Mouse (Mus musculus): Measurements from ENCODE around the gene Parl. TPM values are rescaled to one million over a fixed set of nuclear protein-coding genes. Genes with fewer than 3 reads are reported as not detected.

Gene Parl
- polyA plus RNA-seq, 1 experiment from 2014 or later: 109 TPM

GRCm38 (mm10) chr16:20248442-20249174, 53.6 kb downstream of the Parl start:
- no peaks in the 10 kb centered on the region for H3K9me3 ChIP-seq (ENCODE audit: control insufficient read depth, low read length)
- no peak overlapping the region for H3K4me3 ChIP-seq (ENCODE audit: low read depth, low read length)
- no peak for ATAC-seq (ENCODE audit: low FRiP score)
- 88% methylated on average over 9 of the region's 9 CpGs for WGBS
- no peaks in the 10 kb centered on the region for H3K36me3 ChIP-seq (ENCODE audit: control insufficient read depth, insufficient read depth, low read length)
- no peak overlapping the region for H3K4me2 ChIP-seq
- no peak overlapping the region for H3K27ac ChIP-seq (ENCODE audit: low read depth, low read length)
- no peak overlapping the region for H3K9ac ChIP-seq (ENCODE audit: low read length)
- DNase-seq (ENCODE audit: low spot score, missing footprints): no peak
- H3K4me1 ChIP-seq (ENCODE audit: control insufficient read depth, insufficient read depth, low read length): no peaks in the 10 kb centered on the region; the same call in 1 of the 2 replicates
- H3K27me3 ChIP-seq (ENCODE audit: control insufficient read depth, insufficient read depth, low read length): no peaks in the 10 kb centered on the region

- ATAC-seq (ENCODE audit: low FRiP score) (no peak), DNase-seq (ENCODE audit: low spot score, missing footprints) (no peak)
- Histone ChIP-seq H3K36me3 (ENCODE audit: control insufficient read depth, insufficient read depth, low read length) (no peaks in the 10 kb centered on the region), H3K27me3 (ENCODE audit: control insufficient read depth, insufficient read depth, low read length) (no peaks in the 10 kb centered on the region), H3K4me1 (ENCODE audit: control insufficient read depth, insufficient read depth, low read length) (no peaks in the 10 kb centered on the region; the same call in 1 of the 2 replicates), H3K4me3 (ENCODE audit: low read depth, low read length) (no peak overlapping the region), H3K9ac (ENCODE audit: low read length) (no peak overlapping the region), H3K27ac (ENCODE audit: low read depth, low read length) (no peak overlapping the region), H3K9me3 (ENCODE audit: control insufficient read depth, low read length) (no peaks in the 10 kb centered on the region), H3K4me2 (no peak overlapping the region)
These were observed 55.1 kb downstream of the Parl start for GRCm38 (mm10) chr16:20247103-20247502.

DNA sequence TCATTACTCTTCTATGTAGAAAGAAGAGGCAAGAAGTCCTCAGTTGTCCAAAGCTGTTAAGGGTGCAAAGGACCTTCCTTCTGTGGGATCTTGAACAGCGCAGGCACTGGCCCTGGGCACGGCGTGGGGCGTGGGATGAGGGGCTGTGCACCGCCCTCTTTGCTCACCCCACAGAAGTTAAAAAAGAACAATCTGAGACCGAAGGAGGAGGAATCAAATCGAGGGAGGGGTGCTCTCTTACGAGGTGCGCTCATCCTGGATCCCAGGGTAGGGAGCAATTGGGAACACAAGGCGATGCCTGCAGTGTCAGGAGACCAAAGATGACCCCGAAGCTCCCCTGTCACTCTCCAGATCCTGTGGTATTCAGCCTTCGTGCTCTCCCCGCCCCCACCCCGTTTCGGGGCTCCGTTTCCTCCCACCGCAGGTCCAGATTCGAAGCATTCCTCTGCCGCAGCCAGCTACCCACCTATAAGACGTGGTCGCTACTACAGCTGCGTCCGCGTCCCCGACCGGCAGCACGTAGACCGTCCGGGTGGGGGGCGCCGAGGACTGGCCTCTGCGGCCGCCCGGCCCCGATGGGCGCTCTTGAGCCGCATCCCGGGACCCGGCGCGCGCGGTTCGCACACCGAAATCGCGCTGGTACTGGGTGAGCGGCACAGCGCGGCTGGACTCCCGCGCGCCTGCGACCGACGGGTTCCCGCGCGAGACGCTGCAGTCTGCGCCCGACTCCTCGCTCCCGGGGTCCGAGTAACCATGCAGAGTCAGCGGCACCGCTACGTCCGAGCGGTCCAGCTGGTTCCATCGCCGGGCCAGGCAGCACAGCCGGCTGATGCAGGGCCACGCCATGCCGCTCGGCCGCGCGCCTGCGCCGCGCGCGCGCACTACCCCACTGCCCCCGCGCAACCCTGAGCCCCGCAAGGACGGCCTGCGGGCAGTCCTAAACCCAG, 61.4 kb downstream of the Parl start, which contains the start of gene Map6d1:
TSS of gene Map6d1 (minus strand) at position 891 of the 947 bp plus-strand sequence.
- DNase-seq (ENCODE audit: low spot score, missing footprints) (peak; percentile 98), ATAC-seq (ENCODE audit: low FRiP score) (peak; percentile 87)
- Histone ChIP-seq H3K27ac (ENCODE audit: low read depth, low read length) (peak within 1 kb of the TSS; percentile 20; the same call in 1 of the 2 replicates), H3K36me3 (ENCODE audit: control insufficient read depth, insufficient read depth, low read length) (no peaks in the 10 kb centered on the region), H3K27me3 (ENCODE audit: control insufficient read depth, insufficient read depth, low read length) (no peaks in the 10 kb centered on the region), H3K9me3 (ENCODE audit: control insufficient read depth, low read length) (no peaks in the 10 kb centered on the region), H3K4me2 (peak within 1 kb of the TSS; percentile 86), H3K4me1 (ENCODE audit: control insufficient read depth, insufficient read depth, low read length) (peaks cover 10% of the 10 kb centered on the region), H3K4me3 (ENCODE audit: low read depth, low read length) (peak within 1 kb of the TSS; percentile 70), H3K9ac (ENCODE audit: low read length) (peak within 1 kb of the TSS; percentile 80)
- WGBS: under 1% methylated on average over 90 of the region's 90 CpGs

- Histone ChIP-seq H3K36me3 (ENCODE audit: control insufficient read depth, insufficient read depth, low read length) (peaks cover 3% of the 10 kb centered on the region; the same call in 1 of the 2 replicates), H3K4me2 (no peak overlapping the region)
- WGBS: 90% methylated on average over 4 of the region's 4 CpGs
These were observed 63.5 kb downstream of the Parl start for GRCm38 (mm10) chr16:20238646-20239045.

GRCm38 (mm10) chr16:20237426-20237825, 64.8 kb downstream of the Parl start:
- Histone ChIP-seq H3K4me1 (ENCODE audit: control insufficient read depth, insufficient read depth, low read length) (peaks cover 10% of the 10 kb centered on the region), H3K27ac (ENCODE audit: low read depth, low read length) (peak overlapping the region; percentile 17; the same call in 1 of the 2 replicates), H3K27me3 (ENCODE audit: control insufficient read depth, insufficient read depth, low read length) (no peaks in the 10 kb centered on the region), H3K9ac (ENCODE audit: low read length) (no peak overlapping the region), H3K4me2 (no peak overlapping the region), H3K9me3 (ENCODE audit: control insufficient read depth, low read length) (no peaks in the 10 kb centered on the region), H3K4me3 (ENCODE audit: low read depth, low read length) (no peak overlapping the region), H3K36me3 (ENCODE audit: control insufficient read depth, insufficient read depth, low read length) (peaks cover 3% of the 10 kb centered on the region; the same call in 1 of the 2 replicates)
- 42% methylated on average over 4 of the region's 4 CpGs for WGBS
- peak; percentile 43 for ATAC-seq (ENCODE audit: low FRiP score)
- peak; percentile 90 for DNase-seq (ENCODE audit: low spot score, missing footprints)

More at GRCm38 (mm10) chr16:20238646-20239045, 63.5 kb downstream of the Parl start:
- Histone ChIP-seq H3K4me1 (ENCODE audit: control insufficient read depth, insufficient read depth, low read length) (peaks cover 10% of the 10 kb centered on the region), H3K4me3 (ENCODE audit: low read depth, low read length) (no peak overlapping the region), H3K27ac (ENCODE audit: low read depth, low read length) (no peak overlapping the region), H3K9me3 (ENCODE audit: control insufficient read depth, low read length) (no peaks in the 10 kb centered on the region), H3K27me3 (ENCODE audit: control insufficient read depth, insufficient read depth, low read length) (no peaks in the 10 kb centered on the region), H3K9ac (ENCODE audit: low read length) (no peak overlapping the region)
- ATAC-seq (ENCODE audit: low FRiP score) (no peak), DNase-seq (ENCODE audit: low spot score, missing footprints) (no peak)

DNA sequence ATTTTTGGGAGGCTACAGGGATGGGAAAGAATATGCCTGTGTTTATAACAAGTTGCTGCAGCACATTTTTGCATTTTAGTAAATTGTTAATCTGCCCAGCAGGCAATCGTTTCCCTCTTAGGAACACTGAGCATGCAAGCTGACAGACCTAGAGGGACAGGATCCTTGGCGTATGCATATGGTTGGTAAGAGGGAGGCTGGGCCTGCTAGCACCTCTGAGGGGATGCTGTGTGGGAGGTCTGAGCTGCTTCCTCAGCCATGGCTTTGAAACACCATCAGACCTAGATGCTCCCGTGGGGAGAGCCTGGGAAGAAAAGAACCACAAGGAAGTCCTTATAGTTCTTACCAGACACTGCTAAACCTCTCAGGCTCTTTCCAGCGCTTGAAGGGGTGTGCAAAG, 67.8 kb downstream of the Parl start:
- ATAC-seq (ENCODE audit: low FRiP score): no peak
- peaks cover 8% of the 10 kb centered on the region for H3K4me1 ChIP-seq (ENCODE audit: control insufficient read depth, insufficient read depth, low read length)
- no peak overlapping the region for H3K4me2 ChIP-seq
- no peak overlapping the region for H3K4me3 ChIP-seq (ENCODE audit: low read depth, low read length)
- H3K36me3 ChIP-seq (ENCODE audit: control insufficient read depth, insufficient read depth, low read length): peaks cover 16% of the 10 kb centered on the region; the same call in 1 of the 2 replicates
- no peak for DNase-seq (ENCODE audit: low spot score, missing footprints)
- WGBS: 75% methylated on average over 4 of the region's 4 CpGs
- no peaks in the 10 kb centered on the region for H3K9me3 ChIP-seq (ENCODE audit: control insufficient read depth, low read length)
- H3K27ac ChIP-seq (ENCODE audit: low read depth, low read length): no peak overlapping the region
- no peak overlapping the region for H3K9ac ChIP-seq (ENCODE audit: low read length)
- no peaks in the 10 kb centered on the region for H3K27me3 ChIP-seq (ENCODE audit: control insufficient read depth, insufficient read depth, low read length)

Other genes with a start within 250 kb of the Parl start
- gene Klhl24, start 204.8 kb downstream of the Parl start, polyA plus RNA-seq (2014; fragmentation: Nextera tagmentation; extraction: Ambion mirVana): 41.3 and 47.0 TPM in 2 replicates
- 31.4 and 33.8 TPM in 2 replicates for gene Yeats2, start 161.3 kb downstream of the Parl start, polyA plus RNA-seq (2014; fragmentation: Nextera tagmentation; extraction: Ambion mirVana)
- 1.4 and 2.1 TPM in 2 replicates for gene Map6d1, start 61.0 kb downstream of the Parl start, polyA plus RNA-seq (2014; fragmentation: Nextera tagmentation; extraction: Ambion mirVana)
- gene Cyp2ab1, start 23.0 kb upstream of the Parl start, polyA plus RNA-seq (2014; fragmentation: Nextera tagmentation; extraction: Ambion mirVana): not detected in 2 replicates
- 58.3 and 61.7 TPM in 2 replicates for gene Abcc5, start 124.0 kb upstream of the Parl start, polyA plus RNA-seq (2014; fragmentation: Nextera tagmentation; extraction: Ambion mirVana)
- gene Eif2b5, start 196.4 kb upstream of the Parl start, polyA plus RNA-seq (2014; fragmentation: Nextera tagmentation; extraction: Ambion mirVana): 141 and 148 TPM in 2 replicates
- gene Dvl3, start 214.6 kb upstream of the Parl start, polyA plus RNA-seq (2014; fragmentation: Nextera tagmentation; extraction: Ambion mirVana): 47.7 and 49.6 TPM in 2 replicates
- 867 and 919 TPM in 2 replicates for gene Ap2m1, start 233.1 kb upstream of the Parl start, polyA plus RNA-seq (2014; fragmentation: Nextera tagmentation; extraction: Ambion mirVana)
- 62.2 and 64.4 TPM in 2 replicates for gene Abcf3, start 246.2 kb upstream of the Parl start, polyA plus RNA-seq (2014; fragmentation: Nextera tagmentation; extraction: Ambion mirVana)